Mouse (Mus musculus): ENCODE measurements at regions not wholly inside any gene's neighbourhood (a gene's known extent, or its start where the extent isn't known, plus 50 kb on each side); places are given as distances from the start of the nearest gene placed in this dataset.

DNA sequence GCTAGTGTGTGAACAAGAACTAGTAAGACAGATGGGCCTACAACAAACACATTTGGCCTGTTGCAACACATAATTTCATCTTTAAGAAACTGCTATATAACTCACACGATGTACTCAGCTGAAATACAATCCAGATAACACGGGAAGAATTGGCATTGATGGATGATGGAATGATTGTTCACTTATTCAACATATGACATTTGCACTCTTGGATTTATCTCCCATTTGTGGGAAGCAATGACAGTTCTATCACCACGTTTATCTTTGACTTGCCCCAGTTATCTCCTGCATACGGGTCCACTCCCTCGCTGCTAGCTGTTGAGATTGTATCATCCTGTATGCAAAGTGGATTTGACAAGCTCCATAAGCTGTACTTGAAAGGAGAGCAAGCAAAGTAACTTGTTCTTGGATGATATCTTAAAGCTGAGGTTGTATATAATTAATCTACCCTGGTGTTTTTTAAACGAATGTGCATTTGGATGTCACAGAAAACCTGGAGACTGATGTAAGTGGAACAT lies 2474.9 kb upstream of the Gm7489 start:
- no peak for DNase-seq

DNA sequence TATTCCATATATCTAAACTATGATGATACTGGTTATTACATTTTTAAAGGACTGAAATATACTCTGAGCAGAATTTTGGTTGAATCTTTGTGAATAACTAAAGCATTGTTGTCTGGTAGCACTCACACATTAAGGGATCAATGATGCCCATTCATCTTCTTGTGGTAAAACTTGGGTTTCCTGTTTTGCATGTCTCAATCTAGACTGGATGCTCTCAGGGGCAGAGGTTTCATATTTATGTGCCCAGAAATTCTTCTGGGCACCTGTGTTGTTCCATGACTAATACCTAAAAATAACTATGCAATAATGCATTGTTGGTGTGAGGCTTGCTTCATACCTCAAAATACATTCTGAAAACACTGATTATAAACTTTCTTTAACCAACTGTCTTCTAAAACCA lies 2472.7 kb upstream of the Gm7489 start:
- DNase-seq, result no peak

DNA sequence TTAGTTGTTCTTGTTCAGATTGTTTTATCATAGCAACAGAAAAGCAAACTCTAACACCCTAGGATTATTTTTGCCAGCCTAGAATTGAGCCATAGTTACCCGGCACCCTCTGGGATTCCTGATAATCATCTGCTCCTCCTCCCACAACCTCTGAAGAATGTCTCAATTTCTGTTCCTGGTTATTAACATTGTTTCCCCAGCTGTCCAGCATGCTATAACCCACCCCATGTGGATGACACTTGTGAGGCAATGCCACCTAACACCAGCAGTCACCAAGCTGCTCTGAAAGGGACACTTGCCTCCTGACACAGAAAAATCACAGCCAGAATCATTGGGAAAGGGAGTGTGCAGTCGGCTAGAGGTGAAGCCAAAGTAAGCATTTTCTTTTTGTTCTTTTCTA lies 2442.1 kb upstream of the Gm7489 start:
- no peak for DNase-seq

DNA sequence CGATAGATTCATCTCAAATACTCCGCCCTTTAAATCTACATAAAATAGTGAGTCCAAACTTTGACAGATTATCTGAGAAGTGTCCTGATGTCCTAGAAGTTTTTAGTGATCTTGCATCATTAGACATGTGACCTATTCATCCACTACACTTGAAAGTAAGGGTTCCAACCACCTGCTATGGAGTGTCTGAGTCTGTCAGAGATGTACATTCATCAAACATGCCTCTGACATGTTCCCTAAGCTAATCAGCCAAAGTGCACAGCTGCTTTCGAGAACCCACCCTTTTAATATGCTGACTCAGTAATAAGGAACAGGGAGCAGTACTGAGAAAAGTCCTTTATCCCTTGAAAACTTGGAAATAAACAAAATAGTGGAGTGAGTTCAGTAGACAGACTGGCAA lies 2414.8 kb upstream of the Gm7489 start:
- DNase-seq, result no peak

DNA sequence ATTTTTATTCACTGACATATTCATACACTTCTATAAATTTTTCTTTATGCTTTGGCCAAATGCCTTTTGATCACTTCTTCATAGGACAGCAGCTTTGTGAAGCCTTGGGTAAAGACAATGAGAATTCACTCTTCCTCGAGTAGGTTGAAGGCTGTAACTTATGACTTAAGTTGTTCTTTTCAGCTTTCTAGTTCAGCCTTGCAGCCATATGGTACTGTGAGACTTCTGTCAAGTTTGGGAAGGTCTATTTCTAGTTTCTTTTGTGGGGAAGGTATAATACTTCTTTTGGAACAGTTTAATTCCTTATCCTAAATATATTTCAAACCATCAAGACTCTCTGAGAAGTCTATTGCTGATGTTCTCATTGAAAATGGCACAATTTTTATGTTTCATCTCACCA lies 2413.6 kb upstream of the Gm7489 start:
- no peak for DNase-seq

DNA sequence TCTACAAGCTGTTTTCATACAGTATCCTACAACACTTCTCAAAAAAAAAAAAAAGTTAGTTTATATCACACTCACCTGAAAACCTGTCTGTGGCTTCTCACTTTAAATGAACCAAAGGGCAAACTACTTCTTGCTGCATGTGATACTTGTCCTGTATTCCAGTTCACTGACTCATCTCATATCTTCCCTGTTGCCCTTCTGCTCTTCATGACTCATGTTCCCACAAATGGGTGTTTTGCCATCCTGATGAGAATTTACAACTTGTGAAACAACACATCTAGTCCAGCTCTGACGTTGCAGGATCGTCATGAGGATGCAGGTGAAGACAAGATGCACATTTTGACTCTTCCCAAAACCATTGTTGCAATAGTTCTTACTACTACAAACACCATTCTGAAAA lies 2412.7 kb upstream of the Gm7489 start:
- no peak for DNase-seq

DNA sequence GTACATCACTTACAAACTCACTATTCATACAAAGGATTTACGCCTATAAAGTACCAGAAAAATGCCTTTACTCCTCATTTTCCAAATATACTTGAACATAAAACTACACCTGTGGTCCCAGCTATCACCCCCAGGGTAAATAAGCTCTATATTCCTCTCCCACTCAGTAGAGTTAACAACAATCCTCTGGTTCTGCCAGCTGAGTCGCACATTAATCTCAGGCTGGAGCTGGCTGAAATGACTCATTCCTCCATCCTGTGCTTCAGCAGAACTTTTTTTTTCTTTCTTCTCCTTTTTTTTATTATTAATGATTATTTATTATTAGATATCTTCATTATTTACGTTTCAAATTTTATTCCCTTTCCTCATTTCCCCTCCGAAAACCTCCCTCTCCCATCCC lies 2402.8 kb upstream of the Gm7489 start:
- no peak for DNase-seq

DNA sequence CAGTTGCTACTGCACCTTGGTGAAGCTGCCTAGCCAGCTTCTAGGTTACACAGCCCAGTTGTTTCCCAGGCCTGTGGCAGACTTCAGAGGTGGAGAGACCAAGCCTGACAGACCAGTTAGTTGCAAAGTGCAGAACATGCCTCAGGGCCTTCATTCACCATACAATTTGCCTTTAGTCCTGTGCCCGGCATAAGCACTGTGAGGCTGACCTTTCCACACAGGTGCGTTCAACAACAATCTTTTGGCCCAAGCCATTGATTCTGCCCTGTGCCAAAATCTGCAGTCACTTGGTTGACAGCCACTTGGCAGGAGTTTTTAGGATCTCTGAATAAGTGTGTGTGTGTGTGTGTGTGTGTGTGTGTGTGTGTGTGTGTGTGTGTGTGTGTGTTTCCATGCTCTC lies 2400.5 kb upstream of the Gm7489 start:
- peak; percentile 47 to 78 for DNase-seq

DNA sequence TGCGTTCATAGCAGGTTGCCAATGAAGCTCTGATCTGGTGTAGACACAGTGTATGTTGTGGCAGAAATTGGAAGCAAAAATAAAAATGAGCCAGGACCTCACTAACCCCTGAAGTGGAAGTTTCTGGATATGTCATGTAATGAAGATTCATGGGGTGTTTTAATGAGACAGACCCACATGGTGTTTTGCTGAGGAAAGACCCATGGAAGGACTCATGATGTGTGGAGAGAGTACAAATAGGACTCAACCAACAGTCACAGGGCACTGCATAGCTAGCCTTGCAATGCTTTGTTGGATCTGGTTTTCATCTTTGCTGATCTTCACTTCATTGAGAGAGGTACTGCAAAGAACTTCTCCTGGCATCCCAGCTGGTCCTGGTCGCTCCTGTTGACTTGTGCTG lies 2399.2 kb upstream of the Gm7489 start:
- DNase-seq, result no peak

DNA sequence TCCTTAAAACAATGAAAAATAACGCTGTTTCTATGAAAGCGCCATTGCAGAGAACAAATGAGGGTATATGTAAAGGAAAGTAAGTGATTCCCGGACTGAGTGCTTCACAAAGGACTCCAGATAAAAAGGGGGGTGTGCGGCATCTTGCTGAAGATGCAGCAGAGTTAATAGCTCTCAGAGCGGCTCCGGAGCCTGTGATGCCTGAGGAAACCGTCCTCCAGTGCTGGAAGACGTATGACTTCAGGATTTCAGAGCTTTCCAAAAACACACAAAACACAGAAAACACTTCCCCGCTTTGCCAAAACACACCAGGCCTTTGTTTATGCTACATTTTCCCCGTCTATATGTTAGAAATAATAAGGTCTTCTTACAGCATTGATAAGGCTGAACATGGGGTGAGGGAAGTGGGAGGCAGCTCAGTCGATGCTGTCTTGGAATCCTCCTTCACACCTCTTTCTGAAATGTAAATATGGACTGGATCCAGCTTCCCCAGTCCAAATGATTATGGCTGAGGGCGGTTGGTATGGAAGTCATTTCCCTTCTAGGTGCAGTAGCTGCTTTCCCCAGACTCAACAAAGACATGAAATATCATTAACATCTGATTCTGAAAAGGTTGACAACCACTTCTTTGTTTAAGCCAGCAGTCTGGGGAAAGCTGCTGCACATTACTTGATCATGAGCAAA lies 2382.5 kb upstream of the Gm7489 start:
- DNase-seq, result no peak

DNA sequence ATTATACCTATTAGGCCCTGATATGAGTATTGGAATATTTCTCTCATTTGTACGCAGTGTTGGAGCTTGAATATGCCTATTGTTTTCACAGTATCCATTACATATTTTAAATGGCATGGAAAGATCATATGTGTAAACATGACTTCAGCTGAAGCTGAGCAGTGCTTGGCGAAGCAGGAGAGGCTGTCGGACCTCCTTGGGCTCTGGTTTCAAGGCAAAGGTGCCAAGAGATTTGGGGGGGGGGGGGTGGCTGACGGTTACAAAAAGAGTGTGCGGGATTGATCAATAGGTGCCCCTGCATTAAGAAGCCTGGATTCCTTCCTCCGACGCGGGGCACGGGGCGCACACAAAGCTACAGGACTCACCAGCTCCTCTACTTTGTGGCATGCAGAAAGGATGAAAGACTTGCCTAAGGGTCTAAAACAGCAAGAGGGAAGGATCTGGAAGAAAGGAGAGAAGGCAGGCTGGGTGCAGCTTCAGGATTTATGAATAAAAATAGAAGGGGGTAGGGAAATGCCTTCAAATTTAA lies 2381.9 kb upstream of the Gm7489 start:
- DNase-seq, result no peak

DNA sequence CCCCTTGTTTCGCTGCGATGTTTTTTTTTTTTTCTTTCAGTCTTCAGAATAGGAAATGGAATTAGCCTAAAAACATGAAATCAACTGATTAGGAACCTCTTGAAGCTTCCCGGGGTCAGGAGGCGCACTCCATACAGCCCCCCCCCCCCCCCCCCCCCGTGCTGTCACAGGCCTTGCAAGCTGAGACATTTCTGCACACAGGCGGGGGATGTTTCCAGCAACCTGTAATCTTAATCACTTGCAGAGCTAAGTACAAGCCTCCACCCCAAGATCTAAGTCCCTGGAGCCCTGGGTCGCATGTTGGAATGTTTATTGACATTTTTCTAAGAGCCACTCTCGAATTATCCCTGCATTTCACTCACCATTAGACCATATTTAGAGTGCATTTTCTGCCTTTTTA lies 2381.4 kb upstream of the Gm7489 start:
- DNase-seq, result no peak

DNA sequence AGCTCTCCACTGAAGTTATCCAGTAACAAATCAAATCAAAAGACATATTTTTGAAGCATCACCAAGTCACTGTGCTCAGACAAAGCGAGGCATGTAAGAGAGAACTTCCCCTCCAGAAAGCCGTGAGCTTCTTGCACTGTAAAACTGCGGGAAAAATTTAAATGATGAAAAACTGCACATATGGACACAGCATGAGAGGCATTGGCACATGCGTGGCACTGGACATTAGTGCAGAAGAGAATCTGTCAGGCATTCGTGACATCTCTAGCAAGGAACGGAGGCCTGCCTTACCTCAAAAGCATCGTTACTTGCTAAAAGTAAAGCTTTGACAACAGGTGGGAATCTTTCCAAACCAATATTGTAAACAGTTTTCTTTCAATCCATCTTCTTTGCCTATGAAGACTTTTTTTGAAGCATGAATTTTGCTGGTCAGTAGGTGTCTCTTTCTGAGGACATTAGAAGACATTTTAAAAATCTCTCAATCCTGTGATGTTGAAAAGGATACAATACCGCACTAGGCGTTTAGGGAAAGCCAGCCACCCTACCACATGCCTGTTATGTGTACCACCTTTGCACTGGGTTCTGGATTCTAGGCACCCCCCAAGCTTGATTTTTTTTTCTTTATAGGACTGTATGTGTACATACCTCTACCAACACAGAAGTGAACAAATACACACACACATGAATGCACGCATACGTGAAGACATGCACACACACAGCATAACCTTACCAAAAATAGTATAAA lies 2380.5 kb upstream of the Gm7489 start:
- DNase-seq, result no peak

DNA sequence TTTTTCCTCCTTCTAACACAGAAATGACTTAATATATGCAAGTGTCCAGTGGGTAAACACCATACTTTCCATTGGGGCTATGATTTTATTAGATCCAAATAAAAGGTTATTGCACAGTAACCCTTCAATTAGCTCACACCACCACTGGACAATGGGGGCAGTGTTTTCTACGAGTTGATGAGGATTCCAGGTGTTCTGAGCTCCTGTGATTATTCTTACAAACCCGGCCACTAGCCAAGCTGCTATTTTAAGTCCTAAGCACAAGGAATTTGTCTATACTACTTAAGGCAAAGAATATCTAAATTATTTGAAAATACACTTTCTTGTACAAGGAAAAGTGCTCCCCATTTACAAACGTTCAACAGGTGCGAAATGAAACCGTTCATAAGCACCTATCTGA lies 2379.9 kb upstream of the Gm7489 start:
- no peak for DNase-seq

DNA sequence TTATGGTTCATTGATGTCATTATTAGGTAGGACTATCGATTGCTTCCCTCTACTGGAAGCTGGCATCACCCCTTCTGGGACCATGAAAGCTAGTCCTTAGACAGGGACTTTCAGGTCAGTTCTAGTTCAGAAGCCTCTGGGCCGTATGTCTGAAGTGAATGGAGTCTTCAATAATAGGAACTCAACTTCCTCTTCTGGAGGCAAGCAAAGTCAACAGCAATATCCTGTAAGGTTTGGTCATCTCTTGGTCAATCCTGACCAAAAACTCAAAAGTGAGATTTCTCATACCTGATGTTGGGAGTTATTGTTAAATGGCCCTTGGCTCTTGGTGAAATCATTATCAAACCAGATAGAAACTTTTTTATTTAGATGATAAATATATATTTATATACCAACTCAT lies 2377.6 kb upstream of the Gm7489 start:
- no peak for DNase-seq

DNA sequence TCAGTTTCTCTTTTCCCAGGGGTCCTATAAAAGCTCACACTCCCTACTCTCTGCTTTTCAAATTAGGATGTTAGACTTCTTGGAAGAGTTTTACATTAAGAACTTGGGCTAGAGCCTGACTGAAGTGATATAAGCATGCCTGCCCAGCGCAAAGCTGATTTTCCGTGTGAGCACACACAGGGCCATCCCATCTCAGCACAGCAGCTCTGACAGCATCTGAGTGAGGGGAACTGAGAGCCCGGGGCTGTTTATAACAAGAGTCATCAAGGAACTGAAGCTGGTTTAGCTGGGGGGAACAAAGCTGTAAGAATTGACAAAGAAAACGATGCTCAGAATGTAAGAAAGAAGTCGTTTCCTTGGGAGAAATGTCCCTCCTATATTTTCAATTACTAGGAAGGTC lies 2373.4 kb upstream of the Gm7489 start:
- DNase-seq, result no peak

DNA sequence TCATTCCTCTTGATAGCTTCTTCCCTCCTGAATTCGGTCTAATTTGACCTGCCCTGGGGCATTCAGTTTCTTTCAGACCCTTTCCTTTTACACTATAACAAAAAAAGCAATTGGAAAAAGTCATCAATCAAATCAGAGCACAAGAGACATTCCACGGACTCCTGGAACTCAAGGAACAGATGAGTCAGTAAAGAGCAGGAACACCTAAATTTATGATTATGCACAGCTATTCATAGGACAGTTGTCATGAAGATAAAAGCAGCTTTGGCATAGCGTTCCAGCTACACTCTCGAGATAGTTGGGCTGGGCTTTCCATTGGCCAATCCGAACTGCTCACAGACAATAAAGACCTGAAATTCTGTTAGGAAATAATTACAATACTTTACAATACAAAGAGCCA lies 2348.4 kb upstream of the Gm7489 start:
- DNase-seq, result no peak

DNA sequence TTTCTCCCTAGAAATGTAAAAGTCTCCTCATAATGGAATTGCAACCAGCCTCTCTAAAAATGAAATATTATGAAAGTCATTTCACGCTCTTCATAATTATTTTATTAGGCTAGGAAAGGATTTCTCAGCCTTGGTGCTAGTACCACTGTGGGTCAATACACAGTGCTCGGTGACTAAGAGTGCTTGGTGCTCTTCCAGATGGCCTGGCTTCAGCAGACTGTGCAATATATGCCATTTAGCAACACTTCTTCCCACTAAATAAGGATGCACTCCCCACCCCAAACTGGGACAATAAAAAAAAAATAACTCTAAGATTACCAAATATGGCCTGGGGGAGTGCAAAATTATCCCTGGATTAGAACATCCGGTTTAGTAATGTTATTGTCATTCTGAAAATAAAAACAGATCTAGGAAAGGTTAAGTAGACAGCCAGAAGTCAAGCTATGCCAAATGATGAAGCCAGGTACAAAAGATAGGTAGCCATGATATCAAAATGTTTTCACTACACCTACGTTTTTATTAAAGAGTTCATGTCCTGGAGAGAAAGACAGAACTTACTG lies 2333.4 kb upstream of the Gm7489 start:
- DNase-seq, result no peak

DNA sequence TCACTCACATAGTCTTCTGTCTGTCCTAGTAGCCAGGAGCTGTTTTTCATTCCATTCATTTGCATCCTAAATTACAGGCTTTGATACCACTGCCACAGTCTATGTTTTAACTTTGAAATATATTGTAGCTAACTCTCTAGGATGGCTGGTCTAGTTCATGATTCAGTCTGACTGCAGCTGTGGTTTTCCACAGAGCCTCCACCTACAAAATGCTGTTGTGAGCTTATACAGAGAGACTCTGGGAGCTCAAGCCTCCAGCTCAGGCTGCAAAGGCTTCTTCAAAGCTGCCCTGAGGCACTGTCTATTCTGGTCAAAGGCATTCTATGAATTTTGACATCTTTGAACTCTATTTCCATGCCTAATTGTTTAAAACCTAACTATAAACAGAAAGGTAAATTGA lies 2326.5 kb upstream of the Gm7489 start:
- no peak for DNase-seq

DNA sequence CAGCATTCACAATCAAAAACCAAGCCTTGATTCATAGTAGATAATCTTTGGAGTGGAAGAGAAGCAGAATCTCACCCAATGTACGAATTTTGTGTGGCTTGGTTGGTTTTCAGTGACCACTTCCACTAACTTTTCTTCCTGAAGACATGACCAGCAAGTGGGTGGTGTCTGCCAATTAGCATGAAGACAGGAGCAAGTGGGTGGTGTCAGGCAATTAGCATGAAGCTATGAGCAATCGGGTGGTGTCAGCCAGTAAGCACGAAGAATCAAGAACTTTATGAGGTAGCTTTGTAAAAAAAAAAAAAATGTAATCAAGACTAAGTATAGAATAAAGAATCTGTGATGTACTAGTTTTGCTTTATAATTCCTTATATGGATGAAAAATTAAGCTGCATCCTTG lies 2319.2 kb upstream of the Gm7489 start:
- no peak for DNase-seq

DNA sequence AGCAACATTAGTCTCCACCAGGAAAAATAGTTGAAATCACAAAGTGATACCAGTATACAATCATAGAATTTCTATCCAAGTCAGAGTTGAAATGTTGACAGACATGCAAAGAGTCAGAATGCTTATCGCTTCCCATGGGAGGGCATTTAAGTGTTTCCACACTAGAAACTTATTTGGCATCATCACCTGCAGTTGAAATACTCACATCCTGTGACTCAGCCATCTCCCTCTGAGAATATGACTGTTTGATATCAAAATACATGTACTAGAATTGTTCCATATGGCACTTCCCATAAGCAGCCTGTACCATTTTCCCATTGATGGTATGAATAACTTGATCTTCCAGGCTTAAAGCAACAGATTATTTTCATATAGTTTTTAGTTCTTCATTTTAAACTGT lies 2314.1 kb upstream of the Gm7489 start:
- DNase-seq, result no peak

DNA sequence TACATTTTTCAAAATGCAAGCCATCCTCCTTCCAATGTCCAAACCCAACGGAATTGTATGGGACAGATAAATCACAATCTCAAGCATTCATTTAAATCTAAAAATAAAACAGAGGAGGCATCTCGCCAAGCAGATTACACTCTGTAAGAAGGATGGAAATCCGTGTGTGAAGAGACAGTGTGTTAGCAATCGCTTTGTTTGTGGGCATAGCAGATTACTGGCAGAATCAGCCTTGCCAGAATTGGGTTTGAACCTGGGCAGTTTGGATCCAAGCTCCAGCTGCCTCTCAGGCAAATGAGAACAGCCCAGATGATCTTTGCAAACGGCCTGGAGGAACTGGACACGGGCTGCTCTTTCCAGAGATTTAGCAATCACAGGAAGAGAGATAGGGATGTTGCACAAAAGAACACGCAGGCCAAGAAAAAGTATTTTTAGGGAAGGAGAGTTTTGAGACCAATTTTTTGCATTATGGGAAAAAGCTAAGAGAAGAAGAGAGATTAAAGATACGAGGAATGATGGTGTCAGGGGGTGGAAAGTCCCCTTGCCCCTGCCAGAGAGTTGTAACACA lies 2310.1 kb upstream of the Gm7489 start:
- no peak for DNase-seq

DNA sequence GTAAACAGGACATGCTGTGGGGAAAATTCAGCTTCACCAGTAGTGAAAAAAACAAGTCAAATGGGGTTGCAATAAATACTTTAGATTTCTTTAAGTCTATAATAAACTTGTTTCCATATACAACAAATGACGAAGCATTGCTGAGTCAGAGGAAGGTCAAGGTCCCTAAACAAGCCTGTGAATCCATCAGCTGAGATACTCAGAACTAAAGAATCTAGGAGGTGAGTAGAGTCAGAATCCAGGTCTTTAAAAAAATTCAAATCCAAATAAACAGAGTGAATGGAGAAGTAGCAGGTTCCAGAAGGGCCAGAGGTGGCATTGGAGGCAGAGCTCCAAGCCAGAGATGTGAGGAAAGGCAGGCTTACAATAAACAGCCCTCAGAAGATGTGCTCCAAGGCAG lies 2301.1 kb upstream of the Gm7489 start:
- DNase-seq, result no peak

DNA sequence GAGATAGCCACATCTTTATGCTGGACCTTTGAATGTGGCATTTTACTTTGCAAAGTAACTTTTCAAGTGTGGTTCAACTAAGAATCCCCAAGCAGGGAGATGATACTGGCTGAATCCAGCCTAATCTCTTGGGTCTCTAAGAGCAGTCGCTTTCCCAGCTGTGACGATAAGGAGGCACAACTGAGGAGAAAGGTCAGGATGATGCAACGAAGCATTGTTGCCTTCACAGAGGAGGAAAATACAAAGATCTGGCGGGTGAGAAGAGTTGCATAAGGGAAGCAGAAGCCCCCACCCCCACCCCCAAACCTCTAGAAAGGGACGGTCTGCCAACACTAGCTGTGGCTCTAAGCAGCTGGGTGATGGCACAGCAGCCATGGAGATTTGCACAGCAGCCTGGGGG lies 2298.6 kb upstream of the Gm7489 start:
- no peak for DNase-seq
